Mouse (Mus musculus) spleen, adult 2 months (tissue): ENCODE data around the gene Hmg20b.

Experiments used
- CTCF ChIP-seq: fragments of 200-500 bp; IDR thresholded peaks from 2 replicates; pipeline ENCODE4 v1.5.1; 2011; ENCODE audit warnings: mild to moderate bottlenecking, inconsistent platforms; ENCODE audit not compliant: insufficient read depth, insufficient read length, insufficient replicate concordance; ENCODE audit errors: extremely low read depth
- POLR2A ChIP-seq: fragments of 200-500 bp; IDR thresholded peaks from 2 replicates; pipeline ENCODE4 v1.6.1; 2011; ENCODE audit warnings: low read depth, low read length, inconsistent platforms

GRCm38 (mm10) chr10:81297246-81297645 lies 53.0 kb downstream of the Hmg20b start:
- TF ChIP-seq POLR2A (no peak), CTCF (no peak)
